Mouse (Mus musculus): ENCODE data around the gene Ino80b. TPM values are rescaled to one million over a fixed set of nuclear protein-coding genes. Genes with fewer than 3 reads are reported as not detected.

Ino80b gene
- polyA plus RNA-seq, 1 experiment from 2014 or later = 14.5 TPM

DNA sequence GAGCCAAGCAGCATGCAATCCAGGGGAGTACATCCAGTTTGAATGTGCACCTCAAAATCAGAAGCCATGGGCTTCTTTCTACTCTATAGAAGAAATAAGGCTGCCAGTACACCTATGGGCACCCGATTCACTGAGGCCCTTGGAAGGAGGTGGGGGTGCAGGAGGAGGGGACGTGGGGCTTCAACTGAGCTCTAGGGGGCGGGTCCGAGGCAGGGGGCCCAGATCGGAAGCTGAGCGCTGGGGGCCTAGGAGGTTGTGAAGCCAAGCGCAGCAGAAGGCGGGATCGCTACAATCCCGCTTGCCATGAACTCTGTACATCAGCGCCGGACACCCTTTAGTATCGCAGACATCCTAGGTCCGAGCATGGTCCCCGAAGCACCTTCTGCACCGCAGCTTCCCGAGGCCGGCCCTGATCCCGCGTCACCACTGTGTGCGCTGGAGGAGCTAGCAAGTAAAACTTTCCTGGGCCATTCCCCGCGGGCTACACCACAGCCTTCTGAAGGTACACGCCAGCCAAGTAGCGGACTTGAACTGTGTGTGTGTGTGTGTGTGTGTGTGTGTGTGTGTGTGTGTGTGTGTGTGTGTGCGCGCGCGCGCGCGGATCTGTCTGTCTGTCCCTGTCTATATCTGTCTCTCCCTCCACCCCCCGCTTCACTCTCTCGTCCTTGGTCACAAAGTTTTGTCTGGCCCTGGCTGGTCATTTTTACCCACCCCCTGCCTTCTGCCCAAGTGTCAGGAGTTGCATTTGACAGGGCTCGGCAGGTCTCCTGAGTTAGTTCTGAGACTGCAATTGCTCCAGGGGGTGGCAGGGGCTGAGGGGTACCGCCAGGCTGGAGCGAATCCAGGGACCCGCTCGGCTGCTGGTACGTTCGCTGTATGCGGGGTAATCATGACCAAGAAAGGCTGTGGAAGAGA, 38.9 kb downstream of the Ino80b start, which contains the start of gene Lbx2:
Gene Lbx2 (plus strand): TSS at position 247 of the 915 bp plus-strand sequence.
- no peak within 1 kb of the TSS for H3K27ac ChIP-seq (ENCODE audit: low read length)
- no peak within 1 kb of the TSS for H3K4me2 ChIP-seq (ENCODE audit: low read length)
- 4% methylated on average over 42 of the region's 42 CpGs for WGBS
- peaks cover 82% of the 10 kb centered on the region for H3K27me3 ChIP-seq (ENCODE audit: control insufficient read depth, insufficient read depth, low read depth, low read length)
- 0 out of 2 replicates have a peak, but pooled peaks cover 4% of the 10 kb centered on the region for H3K36me3 ChIP-seq (ENCODE audit: control insufficient read depth, insufficient read depth, low read length)
- H3K4me3 ChIP-seq (ENCODE audit: low read depth, low read length) = no peak within 1 kb of the TSS
- no peak for ATAC-seq
- H3K9ac ChIP-seq (ENCODE audit: low read depth, low read length) = no peak within 1 kb of the TSS
- H3K9me3 ChIP-seq (replicated peaks; ENCODE audit: control insufficient read depth, low read length, poor library complexity, severe bottlenecking) = no peaks in the 10 kb centered on the region
- 0 out of 2 replicates have a peak, but pooled peaks cover 3% of the 10 kb centered on the region for H3K4me1 ChIP-seq (ENCODE audit: control insufficient read depth, insufficient read depth, low read length)

DNA sequence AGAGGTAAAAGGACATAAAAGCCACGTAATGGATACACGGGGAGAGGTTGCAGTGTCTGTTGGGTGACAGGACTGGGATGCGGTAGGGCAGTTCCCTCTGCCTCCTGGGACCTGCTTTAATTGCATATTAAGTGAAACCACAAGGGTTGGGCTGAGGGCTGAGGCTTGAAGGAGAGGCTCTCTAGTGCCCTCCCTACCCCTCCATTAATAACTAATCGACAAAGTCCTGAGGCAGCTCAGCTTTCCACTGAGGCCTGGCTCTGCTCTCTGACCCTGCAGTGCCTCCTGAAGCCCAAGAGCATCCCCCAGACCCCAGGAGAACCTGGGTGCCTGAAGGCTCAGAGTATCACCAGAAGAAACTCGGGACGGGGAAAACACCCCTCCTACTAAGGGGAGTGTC, 40.8 kb downstream of the Ino80b start:
- 2% methylated on average over 6 of the region's 6 CpGs for WGBS
- H3K9me3 ChIP-seq (replicated peaks; ENCODE audit: control insufficient read depth, low read length, poor library complexity, severe bottlenecking) = no peaks in the 10 kb centered on the region
- no peak overlapping the region for H3K9ac ChIP-seq (ENCODE audit: low read depth, low read length)
- H3K4me3 ChIP-seq (ENCODE audit: low read depth, low read length) = no peak overlapping the region
- no peak for ATAC-seq
- peaks cover 65% of the 10 kb centered on the region for H3K27me3 ChIP-seq (ENCODE audit: control insufficient read depth, insufficient read depth, low read depth, low read length)
- H3K36me3 ChIP-seq (ENCODE audit: control insufficient read depth, insufficient read depth, low read length) = 0 out of 2 replicates have a peak, but pooled peaks cover 4% of the 10 kb centered on the region
- H3K4me2 ChIP-seq (ENCODE audit: low read length) = no peak overlapping the region
- no peak overlapping the region for H3K27ac ChIP-seq (ENCODE audit: low read length)
- peaks cover 6% of the 10 kb centered on the region for H3K4me1 ChIP-seq (ENCODE audit: control insufficient read depth, insufficient read depth, low read length)

DNA sequence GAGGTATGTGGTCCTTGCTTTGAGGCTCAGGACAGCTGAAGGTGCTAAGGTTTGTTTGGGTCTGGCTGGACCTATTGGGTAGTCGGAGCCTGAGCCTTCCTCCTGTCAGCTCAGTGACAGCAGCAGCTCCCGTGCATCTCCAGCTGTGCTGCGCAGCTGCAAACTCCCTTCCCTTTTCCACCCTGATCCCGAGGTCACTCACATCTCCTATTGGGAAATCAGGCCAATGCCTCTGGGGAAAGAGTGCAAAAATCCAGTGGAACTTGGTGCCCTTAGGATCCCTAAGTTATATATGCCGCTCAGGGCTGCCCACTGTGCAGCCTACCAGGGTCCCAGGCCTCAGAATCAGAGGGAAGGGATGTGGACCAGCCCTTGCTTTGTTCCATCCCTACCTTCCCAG, 41.7 kb downstream of the Ino80b start:
- 13% methylated on average over 5 of the region's 5 CpGs for WGBS
- Histone ChIP-seq H3K9ac (ENCODE audit: low read depth, low read length) (no peak overlapping the region), H3K27ac (ENCODE audit: low read length) (no peak overlapping the region), H3K9me3 (replicated peaks; ENCODE audit: control insufficient read depth, low read length, poor library complexity, severe bottlenecking) (no peaks in the 10 kb centered on the region), H3K4me3 (ENCODE audit: low read depth, low read length) (no peak overlapping the region), H3K27me3 (ENCODE audit: control insufficient read depth, insufficient read depth, low read depth, low read length) (peaks cover 57% of the 10 kb centered on the region), H3K36me3 (ENCODE audit: control insufficient read depth, insufficient read depth, low read length) (0 out of 2 replicates have a peak, but pooled peaks cover 4% of the 10 kb centered on the region), H3K4me2 (ENCODE audit: low read length) (no peak overlapping the region), H3K4me1 (ENCODE audit: control insufficient read depth, insufficient read depth, low read length) (peaks cover 13% of the 10 kb centered on the region)
- no peak for ATAC-seq

DNA sequence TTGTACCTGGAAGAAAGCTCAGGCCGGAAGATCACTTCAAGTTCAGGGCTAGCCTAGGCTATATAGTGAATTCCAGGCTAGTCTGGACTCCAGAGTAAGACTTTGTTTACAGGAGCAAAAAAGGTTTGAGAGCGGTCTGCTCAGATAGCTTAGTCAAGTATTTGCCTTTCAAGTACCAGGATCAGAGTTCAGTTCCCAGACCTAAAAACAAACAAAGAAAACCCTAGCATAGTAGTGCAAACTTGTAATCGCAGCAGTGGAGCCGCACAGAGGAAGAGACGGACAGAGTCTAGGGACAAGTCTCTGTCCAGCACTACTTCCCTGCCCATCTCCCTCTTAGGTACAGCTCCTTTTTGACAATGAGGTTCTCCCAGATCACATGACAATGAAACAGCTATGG, 45.0 kb downstream of the Ino80b start:
- Histone ChIP-seq H3K27ac (ENCODE audit: low read length) (no peak overlapping the region), H3K4me3 (ENCODE audit: low read depth, low read length) (no peak overlapping the region), H3K4me2 (ENCODE audit: low read length) (no peak overlapping the region), H3K27me3 (ENCODE audit: control insufficient read depth, insufficient read depth, low read depth, low read length) (peaks cover 40% of the 10 kb centered on the region), H3K36me3 (ENCODE audit: control insufficient read depth, insufficient read depth, low read length) (0 out of 2 replicates have a peak, but pooled peaks cover 4% of the 10 kb centered on the region), H3K9ac (ENCODE audit: low read depth, low read length) (no peak overlapping the region), H3K9me3 (replicated peaks; ENCODE audit: control insufficient read depth, low read length, poor library complexity, severe bottlenecking) (no peaks in the 10 kb centered on the region), H3K4me1 (ENCODE audit: control insufficient read depth, insufficient read depth, low read length) (peaks cover 17% of the 10 kb centered on the region)
- WGBS = 96% methylated on average over 5 of the region's 5 CpGs
- ATAC-seq = no peak

DNA sequence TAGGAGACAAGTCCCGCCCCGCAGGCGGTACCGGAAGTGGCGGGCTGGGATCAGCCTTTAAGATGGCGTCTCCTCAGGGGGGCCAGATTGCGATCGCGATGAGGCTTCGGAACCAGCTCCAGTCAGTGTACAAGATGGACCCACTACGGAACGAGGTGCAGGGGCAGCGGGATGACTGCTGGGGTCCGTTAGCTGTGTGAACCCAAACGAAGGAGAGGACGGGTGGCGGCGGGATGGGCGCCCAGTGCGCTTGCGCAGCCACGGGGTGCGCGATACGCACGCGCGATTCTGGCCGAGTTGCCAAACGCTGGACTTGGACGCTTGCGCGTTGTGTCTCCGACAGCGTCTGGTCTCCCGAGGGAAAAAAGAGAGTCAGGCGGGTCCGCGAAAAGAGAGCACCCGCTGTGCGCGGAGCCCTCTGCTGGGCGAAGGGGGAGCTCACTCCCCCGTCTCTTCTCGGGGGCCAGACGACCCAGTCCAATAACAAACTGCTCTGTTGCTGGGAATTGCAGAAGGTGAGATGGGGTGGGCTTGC, 46.8 kb downstream of the Ino80b start:
- Histone ChIP-seq H3K9me3 (replicated peaks; ENCODE audit: control insufficient read depth, low read length, poor library complexity, severe bottlenecking) (no peaks in the 10 kb centered on the region), H3K27me3 (ENCODE audit: control insufficient read depth, insufficient read depth, low read depth, low read length) (peaks cover 40% of the 10 kb centered on the region), H3K27ac (ENCODE audit: low read length) (peak overlapping the region; percentile 95), H3K9ac (ENCODE audit: low read depth, low read length) (peak overlapping the region; percentile 78), H3K36me3 (ENCODE audit: control insufficient read depth, insufficient read depth, low read length) (0 out of 2 replicates have a peak, but pooled peaks cover 4% of the 10 kb centered on the region), H3K4me2 (ENCODE audit: low read length) (peak overlapping the region; percentile 78), H3K4me1 (ENCODE audit: control insufficient read depth, insufficient read depth, low read length) (peaks cover 17% of the 10 kb centered on the region), H3K4me3 (ENCODE audit: low read depth, low read length) (peak overlapping the region; percentile 79)
- ATAC-seq = peak; percentile 92
- WGBS = under 1% methylated on average over 46 of the region's 46 CpGs

DNA sequence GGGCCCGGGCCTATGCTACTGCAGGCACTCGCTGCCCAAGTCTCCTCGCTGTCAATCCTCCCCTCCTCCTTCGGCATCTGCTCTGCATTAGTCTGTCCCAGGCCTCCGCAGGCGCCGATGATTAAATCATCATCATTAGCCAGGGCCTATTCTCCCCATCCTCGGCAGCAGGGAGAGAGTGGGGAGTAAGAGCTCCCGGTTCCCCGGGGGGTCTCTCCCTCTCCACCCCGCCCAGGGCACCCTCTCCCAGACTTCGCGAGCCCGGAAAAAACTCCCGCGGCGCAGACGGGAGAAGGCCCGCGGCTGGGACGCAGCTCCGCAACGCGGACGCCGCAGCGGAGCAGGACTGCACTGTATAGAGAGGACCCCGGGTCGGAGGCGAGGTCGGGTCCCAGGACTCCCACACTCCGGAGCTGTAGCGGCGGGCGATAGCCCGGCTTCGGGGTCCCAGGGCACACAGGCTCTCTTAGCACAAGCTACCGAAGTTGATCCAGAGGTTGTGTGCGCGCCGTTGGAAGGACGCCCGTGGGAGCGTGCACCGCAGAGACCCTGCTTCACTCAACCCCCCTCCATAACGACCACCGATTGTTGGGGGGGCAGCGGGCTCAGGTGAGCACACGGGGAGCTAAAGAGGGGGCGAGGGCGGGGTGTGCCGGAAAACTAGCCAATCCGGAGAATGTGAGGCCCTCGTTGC, 47.5 kb downstream of the Ino80b start, which contains the start of gene Pcgf1:
Gene Pcgf1 (plus strand): TSS at position 240 of the 694 bp plus-strand sequence.
- Histone ChIP-seq H3K27me3 (ENCODE audit: control insufficient read depth, insufficient read depth, low read depth, low read length) (peaks cover 40% of the 10 kb centered on the region), H3K36me3 (ENCODE audit: control insufficient read depth, insufficient read depth, low read length) (0 out of 2 replicates have a peak, but pooled peaks cover 4% of the 10 kb centered on the region), H3K9ac (ENCODE audit: low read depth, low read length) (peak within 1 kb of the TSS; percentile 88), H3K4me1 (ENCODE audit: control insufficient read depth, insufficient read depth, low read length) (peaks cover 17% of the 10 kb centered on the region), H3K4me3 (ENCODE audit: low read depth, low read length) (peak within 1 kb of the TSS; percentile 79), H3K9me3 (replicated peaks; ENCODE audit: control insufficient read depth, low read length, poor library complexity, severe bottlenecking) (no peaks in the 10 kb centered on the region), H3K27ac (ENCODE audit: low read length) (peak within 1 kb of the TSS; percentile 95), H3K4me2 (ENCODE audit: low read length) (peak within 1 kb of the TSS; percentile 97)
- under 1% methylated on average over 54 of the region's 54 CpGs for WGBS
- ATAC-seq = peak; percentile 95

DNA sequence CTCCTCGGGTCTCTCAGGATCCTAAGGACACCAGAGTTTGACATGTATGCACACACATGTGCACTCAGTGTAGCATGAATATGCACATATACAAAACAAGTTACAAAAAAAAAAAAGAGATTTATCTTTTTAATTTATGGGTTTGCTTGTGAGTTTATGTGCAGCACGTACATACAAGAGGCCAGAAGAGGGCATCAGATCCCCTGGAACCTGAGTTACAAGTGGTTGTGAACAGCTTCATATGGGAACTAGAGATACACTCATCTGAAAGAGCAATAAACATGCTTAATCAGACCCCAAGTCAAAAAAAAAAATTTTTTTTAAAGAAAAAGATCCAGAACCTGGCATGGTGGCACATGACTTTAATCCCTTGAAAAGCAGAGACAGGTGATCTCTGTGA, 50.3 kb downstream of the Ino80b start:
- ATAC-seq = no peak

More for the DNA sequence above, 50.3 kb downstream of the Ino80b start:
- 21% methylated on average over 2 of the region's 2 CpGs for WGBS
- H3K27ac ChIP-seq (ENCODE audit: low read length) = no peak overlapping the region
- peaks cover 50% of the 10 kb centered on the region for H3K27me3 ChIP-seq (ENCODE audit: control insufficient read depth, insufficient read depth, low read depth, low read length)
- H3K4me2 ChIP-seq (ENCODE audit: low read length) = no peak overlapping the region
- no peak overlapping the region for H3K4me3 ChIP-seq (ENCODE audit: low read depth, low read length)
- H3K36me3 ChIP-seq (ENCODE audit: control insufficient read depth, insufficient read depth, low read length) = no peaks in the 10 kb centered on the region
- peaks cover 17% of the 10 kb centered on the region for H3K4me1 ChIP-seq (ENCODE audit: control insufficient read depth, insufficient read depth, low read length)
- H3K9ac ChIP-seq (ENCODE audit: low read depth, low read length) = no peak overlapping the region
- H3K9me3 ChIP-seq (replicated peaks; ENCODE audit: control insufficient read depth, low read length, poor library complexity, severe bottlenecking) = no peaks in the 10 kb centered on the region

Data from midbrain, embryonic 16.5 days (tissue).